Mouse (Mus musculus) brain, embryonic 14.5 days (tissue): ENCODE results near the gene Kcnq1.

Experiments used
- CTCF ChIP-seq: fragments of 200-500 bp; IDR thresholded peaks from 2 replicates; pipeline ENCODE4 v1.5.1; 2012; ENCODE audit warnings: inconsistent platforms, mild to moderate bottlenecking, moderate library complexity, borderline replicate concordance; ENCODE audit not compliant: insufficient read depth, insufficient read length; ENCODE audit errors: extremely low read depth
- POLR2A ChIP-seq: fragments of 200-500 bp; IDR thresholded peaks from 2 replicates; pipeline ENCODE4 v1.6.1; 2012; ENCODE audit warnings: mild to moderate bottlenecking, inconsistent platforms, borderline replicate concordance; ENCODE audit not compliant: poor library complexity, insufficient read depth, insufficient read length, severe bottlenecking; ENCODE audit errors: extremely low read depth

DNA sequence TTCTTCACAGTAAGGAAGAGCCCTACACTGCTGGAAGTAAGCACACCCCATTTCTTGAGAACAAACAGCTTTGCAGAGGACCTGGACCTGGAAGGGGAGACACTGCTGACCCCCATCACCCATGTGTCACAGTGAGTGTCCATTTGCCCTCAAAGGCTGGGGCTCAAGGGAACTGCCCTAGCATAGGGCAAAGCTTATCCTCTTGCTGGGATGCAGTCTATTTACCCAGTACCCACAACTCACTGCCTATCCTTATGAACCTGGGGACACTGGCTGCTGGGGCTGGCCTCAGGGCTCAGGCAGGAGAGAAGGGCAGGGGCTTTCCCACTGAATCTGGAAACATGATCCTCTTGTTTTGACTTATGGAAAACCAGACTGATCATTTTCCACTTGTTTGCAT lies 155.1 kb downstream of the Kcnq1 start:
- TF ChIP-seq CTCF (no peak), POLR2A (no peak)
